Mouse (Mus musculus): ENCODE data around the gene Pla2g4f.

DNA sequence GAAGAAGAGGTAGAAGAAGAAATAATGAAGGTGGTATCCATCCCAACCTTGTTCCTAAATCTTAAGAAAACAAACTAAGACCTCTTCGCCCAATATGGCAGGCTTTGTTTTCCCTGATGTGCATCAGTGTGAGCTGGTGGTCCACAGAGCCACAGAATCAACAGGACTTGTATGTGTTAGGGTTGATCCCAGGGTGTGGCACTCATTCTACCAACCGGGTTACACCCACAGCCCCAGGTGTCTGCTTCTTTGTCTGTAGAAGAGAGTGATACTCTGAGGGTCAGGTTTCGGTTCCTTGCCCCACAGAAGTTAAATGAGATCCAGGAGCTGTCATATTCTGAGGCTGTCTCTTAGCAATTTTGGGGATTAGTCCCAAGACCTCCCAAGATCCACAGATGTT, 52.6 kb downstream of the Pla2g4f start:
- TF ChIP-seq CTCF (IDR thresholded peaks at IDR 0.05; ENCODE audit: insufficient read depth, low read length) (no peak), POLR2A (IDR thresholded peaks at IDR 0.05; ENCODE audit: borderline replicate concordance, extremely low read depth, low read depth, low read length) (no peak)
